Mouse (Mus musculus) midbrain, postnatal 0 days (tissue): Measurements from ENCODE around the gene Klb. TPM values are rescaled to one million over a fixed set of nuclear protein-coding genes. Genes with fewer than 3 reads are reported as not detected.
A peak's percentile ranks its signal among the peaks of the same experiment; 100 is the strongest.

ENCODE experiments used
- ATAC-seq: fragments of 200-750 bp; cut with Nextera tagmentation; 2 replicates; pipeline ENCODE4 v1.8.0; 2017; ENCODE audit warnings: moderate number of reproducible peaks, mild to moderate bottlenecking, moderate TSS enrichment, moderate library complexity; ENCODE audit not compliant: low FRiP score
- DNase-seq: peaks from one replicate; pipeline ENCODE4 v3.0.0-alpha.2; 2015; ENCODE audit warnings: low spot score
- H3K27ac ChIP-seq: fragments of 300-500 bp; sonication (generic); 2 replicates; pipeline ENCODE4 v1.5.1; 2014; ENCODE audit warnings: low read depth, mild to moderate bottlenecking, low read length, mixed read lengths
- H3K27me3 ChIP-seq: fragments of 300-500 bp; sonication (generic); 2 replicates; pipeline ENCODE4 v1.6.1; 2014; ENCODE audit warnings: low read length, control low read depth, mixed read lengths; ENCODE audit not compliant: insufficient read depth
- H3K36me3 ChIP-seq: fragments of 300-500 bp; sonication (generic); 2 replicates; pipeline ENCODE4 v1.6.1; 2014; ENCODE audit warnings: low read length, control low read depth, mixed read lengths; ENCODE audit not compliant: insufficient read depth
- H3K4me1 ChIP-seq: fragments of 300-500 bp; sonication (generic); 2 replicates; pipeline ENCODE4 v1.6.1; 2014; ENCODE audit warnings: mild to moderate bottlenecking, control low read depth, antibody characterized with exemption, low read length, mixed read lengths; ENCODE audit not compliant: insufficient read depth
- H3K4me2 ChIP-seq: fragments of 300-500 bp; sonication (generic); 2 replicates; pipeline ENCODE4 v1.6.1; 2014; ENCODE audit warnings: low read depth, mild to moderate bottlenecking, low read length, mixed read lengths; ENCODE audit not compliant: poor library complexity, severe bottlenecking
- H3K4me3 ChIP-seq: fragments of 300-500 bp; sonication (generic); 2 replicates; pipeline ENCODE4 v1.5.1; 2014; ENCODE audit warnings: low read depth, mild to moderate bottlenecking, low read length, moderate library complexity
- H3K9ac ChIP-seq: fragments of 300-500 bp; sonication (generic); replicated peaks from 2 replicates; pipeline ENCODE4 v1.6.1; 2014; ENCODE audit warnings: mild to moderate bottlenecking, low read length, moderate library complexity, mixed read lengths; ENCODE audit not compliant: poor library complexity, severe bottlenecking
- H3K9me3 ChIP-seq: fragments of 300-500 bp; sonication (generic); 2 replicates; pipeline ENCODE4 v1.6.1; 2016; ENCODE audit warnings: low read length, control low read depth
- CTCF ChIP-seq: IDR thresholded peaks from 2 replicates; pipeline ENCODE4 v1.5.1; 2016; ENCODE audit warnings: antibody characterized with exemption, mild to moderate bottlenecking
- WGBS: fragments of 180-500 bp; shearing (Covaris S2); extraction: QIAGEN DNeasy Blood & Tissue Kit; methylation state at CpG from one replicate; pipeline ENCODE4 v1.1.7; 2014; 5-methylcytosine and 5-hydroxymethylcytosine counted together
- polyA plus RNA-seq: library from polyadenylated mRNA; unstranded; fragments of >200 nt; fragmentation: Nextera tagmentation; extraction: Ambion mirVana; gene quantifications from 2 replicates; pipeline ENCODE4 v1.2.1, GENCODE M21; 2015
- total RNA-seq: library from RNA; depleted of rRNA; stranded (reverse); fragments of >200 nt; gene quantifications from 2 replicates; pipeline ENCODE4 v1.2.3, GENCODE M21; 2014

Gene Klb
- total and polyA plus RNA-seq, 2 experiments from 2014 or later = 0.10 to 0.11 TPM

DNA sequence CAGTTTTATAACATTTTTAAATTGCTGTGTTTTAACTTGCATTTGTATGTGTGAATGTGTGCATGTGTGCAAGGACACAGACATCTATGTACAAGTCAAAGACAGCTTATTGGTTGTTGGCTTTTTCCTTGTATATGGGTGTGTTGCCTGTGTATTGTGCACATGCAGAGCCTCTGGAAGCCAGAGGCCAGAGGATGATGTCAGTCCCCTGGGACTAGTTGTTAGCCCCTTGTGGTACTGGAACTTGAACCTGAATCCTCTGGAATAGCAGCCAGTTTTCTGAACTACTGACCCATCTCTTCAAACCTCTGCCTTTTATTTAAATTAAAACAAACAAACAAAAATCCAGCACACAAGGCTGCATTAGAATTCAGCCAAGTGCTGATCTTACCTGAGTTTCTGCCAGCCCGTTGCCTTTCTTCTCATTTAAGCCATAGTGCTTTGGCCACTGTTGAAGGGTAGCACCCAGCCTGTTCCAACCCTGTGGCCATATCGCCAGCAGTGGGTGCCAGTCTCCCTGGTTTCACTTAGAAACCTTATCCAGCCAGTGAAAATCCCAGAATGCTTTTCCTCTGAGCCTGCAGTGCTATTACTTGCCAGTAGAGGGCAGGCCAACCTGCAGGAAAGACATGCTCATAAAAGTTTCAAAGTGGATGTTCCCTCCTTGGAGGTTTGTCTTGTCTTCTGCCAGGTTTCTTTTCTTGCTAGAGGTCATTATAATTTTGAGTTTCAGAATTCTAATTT lies 53.3 kb downstream of the Klb start:
- Histone ChIP-seq H3K4me3 (no peak overlapping the region), H3K4me2 (no peak overlapping the region), H3K27me3 (no peaks in the 10 kb centered on the region), H3K36me3 (peaks cover 45% of the 10 kb centered on the region), H3K9ac (no peak overlapping the region), H3K4me1 (no peaks in the 10 kb centered on the region), H3K27ac (no peak overlapping the region), H3K9me3 (no peaks in the 10 kb centered on the region)
- peak; percentile 78 for DNase-seq
- TF ChIP-seq CTCF = peak; percentile 98
- peak; percentile 76 for ATAC-seq
- 24% methylated on average over 2 of the region's 2 CpGs for WGBS

DNA sequence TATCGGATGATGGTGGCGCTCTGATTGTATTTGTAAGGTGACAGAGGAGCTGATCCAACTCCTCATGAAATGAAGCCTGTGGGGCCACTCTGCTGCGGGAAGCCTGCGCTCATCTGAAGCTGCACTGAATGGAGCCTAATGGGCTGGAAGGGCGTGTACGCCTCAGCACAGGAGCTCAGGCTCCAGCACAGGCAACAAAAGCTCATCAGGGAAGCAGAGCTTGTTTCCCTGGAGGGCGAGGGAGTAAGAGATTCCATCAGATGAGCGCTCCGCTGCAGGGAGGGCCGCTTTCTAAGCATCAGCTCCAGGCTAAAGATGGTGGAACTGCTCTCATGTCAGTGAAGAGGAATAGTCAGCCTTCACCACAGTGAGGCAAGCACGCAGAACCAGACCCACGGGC lies 59.9 kb downstream of the Klb start:
- Histone ChIP-seq H3K9me3 (no peaks in the 10 kb centered on the region), H3K4me3 (no peak overlapping the region), H3K4me2 (no peak overlapping the region), H3K27ac (peak overlapping the region; percentile 6; the same call in 1 of the 2 replicates), H3K36me3 (peaks cover 51% of the 10 kb centered on the region), H3K27me3 (no peaks in the 10 kb centered on the region), H3K9ac (no peak overlapping the region), H3K4me1 (no peaks in the 10 kb centered on the region)
- DNase-seq (peak; percentile 22), ATAC-seq (no peak)
- 29% methylated on average over 12 of the region's 12 CpGs for WGBS
- TF ChIP-seq CTCF = no peak

DNA sequence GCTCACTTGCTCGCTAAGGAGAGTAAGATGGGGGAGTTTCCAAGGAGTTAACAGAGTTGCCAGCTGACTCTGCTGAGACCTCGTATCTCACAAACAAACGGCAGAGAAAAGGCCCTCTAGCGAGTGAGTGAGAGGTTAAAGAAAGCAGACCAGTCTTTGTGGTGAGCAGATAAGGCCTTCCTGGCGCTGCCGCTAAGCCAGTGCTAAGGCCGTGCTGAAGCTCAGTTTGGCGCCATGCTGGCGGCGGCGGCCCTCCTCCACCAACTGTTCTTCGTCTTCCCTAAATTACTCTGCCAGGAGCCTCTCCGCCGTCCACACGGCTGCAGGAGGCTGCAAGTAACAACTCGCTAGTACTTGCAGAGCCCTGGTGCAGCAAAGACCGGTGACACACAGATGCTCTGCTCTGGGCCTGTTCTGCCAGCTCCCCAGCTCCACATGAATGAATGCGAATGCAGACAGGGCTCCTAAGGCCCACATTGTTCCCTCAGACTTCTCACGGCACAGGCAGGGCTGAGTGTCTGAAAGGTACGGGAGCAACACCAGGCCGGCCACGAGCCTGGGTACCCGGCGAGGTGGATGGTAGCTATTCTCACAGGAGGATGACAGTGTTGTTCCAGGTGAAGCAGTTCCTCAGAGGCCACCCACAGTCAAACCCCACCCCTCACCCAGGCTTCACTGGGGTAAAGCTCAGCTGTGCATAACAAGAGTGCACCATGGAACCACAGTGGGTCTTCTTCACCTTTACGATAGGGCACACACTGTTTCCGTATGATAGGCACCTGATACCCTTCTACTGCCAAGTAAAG lies 67.7 kb downstream of the Klb start:
- H3K9ac ChIP-seq = 0 out of 2 replicates have a peak overlapping the region, but pooled peaks have one; percentile 14
- peaks cover 48% of the 10 kb centered on the region for H3K36me3 ChIP-seq
- H3K4me1 ChIP-seq = no peaks in the 10 kb centered on the region
- TF ChIP-seq CTCF = no peak
- H3K9me3 ChIP-seq = no peaks in the 10 kb centered on the region
- no peaks in the 10 kb centered on the region for H3K27me3 ChIP-seq
- WGBS = 27% methylated on average over 26 of the region's 26 CpGs
- H3K4me2 ChIP-seq = no peak overlapping the region
- no peak overlapping the region for H3K4me3 ChIP-seq
- DNase-seq (peak; percentile 37), ATAC-seq (no peak)
- no peak overlapping the region for H3K27ac ChIP-seq

DNA sequence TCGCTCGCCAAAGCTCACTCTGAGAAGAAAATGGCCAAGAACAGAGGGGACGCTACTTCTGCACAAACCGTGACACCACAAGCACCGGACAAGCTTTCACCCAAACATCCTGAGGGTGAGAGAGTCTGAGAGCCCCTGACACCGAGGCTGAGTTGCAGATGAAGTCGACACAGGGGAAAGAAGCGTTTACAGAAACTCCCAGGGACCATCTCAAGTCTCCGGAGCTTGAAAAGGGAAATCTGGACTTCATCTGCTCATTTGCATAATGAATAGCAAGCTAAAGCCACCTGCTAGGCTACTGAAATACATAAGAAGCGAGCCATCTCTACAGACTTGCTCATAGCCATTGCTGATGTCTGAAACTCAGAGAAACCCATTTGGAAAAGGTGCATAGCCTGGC lies 71.0 kb downstream of the Klb start:
- no peak for TF ChIP-seq CTCF
- no peak overlapping the region for H3K9ac ChIP-seq
- no peak overlapping the region for H3K4me3 ChIP-seq
- DNase-seq = no peak
- no peak overlapping the region for H3K27ac ChIP-seq
- no peak overlapping the region for H3K4me2 ChIP-seq
- no peaks in the 10 kb centered on the region for H3K4me1 ChIP-seq
- ATAC-seq = no peak
- WGBS = 76% methylated on average over 10 of the region's 10 CpGs
- no peaks in the 10 kb centered on the region for H3K27me3 ChIP-seq
- H3K36me3 ChIP-seq = peaks cover 61% of the 10 kb centered on the region
- no peaks in the 10 kb centered on the region for H3K9me3 ChIP-seq

DNA sequence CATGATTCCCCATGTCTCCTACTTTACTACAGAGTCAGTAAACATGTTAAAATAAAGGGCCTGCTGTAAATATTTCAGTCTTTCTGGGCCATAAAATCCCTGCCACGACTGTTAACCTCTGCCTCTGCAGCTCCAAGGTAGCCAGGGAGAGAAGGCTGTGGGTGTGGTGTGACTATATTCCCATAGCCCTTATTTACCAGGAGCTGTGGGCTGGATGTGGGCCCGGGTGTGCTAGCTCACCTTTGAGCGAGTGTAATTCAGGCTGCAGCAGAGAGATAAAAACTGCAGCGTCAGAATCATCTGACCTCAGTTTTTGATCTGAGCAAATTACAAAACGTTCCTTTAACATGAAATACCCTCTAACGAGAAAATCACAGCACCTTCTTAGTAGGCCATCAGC lies 72.7 kb downstream of the Klb start:
- DNase-seq = no peak
- Histone ChIP-seq H3K4me1 (no peaks in the 10 kb centered on the region), H3K9ac (no peak overlapping the region), H3K27ac (no peak overlapping the region), H3K36me3 (peaks cover 68% of the 10 kb centered on the region), H3K9me3 (no peaks in the 10 kb centered on the region), H3K4me3 (no peak overlapping the region), H3K27me3 (no peaks in the 10 kb centered on the region), H3K4me2 (no peak overlapping the region)
- no peak for TF ChIP-seq CTCF
- WGBS = 87% methylated on average over 6 of the region's 6 CpGs
- ATAC-seq = no peak

DNA sequence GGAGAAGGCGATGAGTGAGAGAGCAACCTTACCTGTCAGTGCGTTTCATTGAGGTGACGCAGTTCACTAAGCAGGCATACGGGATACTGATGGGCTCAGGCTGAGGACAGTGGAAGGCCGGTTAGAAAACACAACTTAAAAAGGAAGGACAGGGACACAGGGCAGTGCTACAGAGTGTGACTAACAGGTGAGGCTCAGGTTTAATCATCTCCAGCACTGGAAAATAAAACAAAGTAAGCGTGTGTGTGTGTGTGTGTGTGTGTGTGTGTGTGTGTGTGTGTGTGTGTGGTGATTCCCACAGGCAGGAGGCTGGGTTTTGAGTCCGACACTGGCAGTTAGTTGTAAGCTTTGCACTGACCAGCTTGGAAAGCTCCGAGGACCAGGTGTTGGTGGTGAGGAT lies 74.7 kb downstream of the Klb start:
- DNase-seq (no peak), ATAC-seq (no peak)
- 95% methylated on average over 8 of the region's 8 CpGs for whole genome bisulfite sequencing
- H3K9ac ChIP-seq = no peak overlapping the region
- no peaks in the 10 kb centered on the region for H3K4me1 ChIP-seq
- no peak for TF ChIP-seq CTCF
- no peaks in the 10 kb centered on the region for H3K27me3 ChIP-seq
- H3K9me3 ChIP-seq = no peaks in the 10 kb centered on the region
- no peak overlapping the region for H3K4me2 ChIP-seq
- peaks cover 63% of the 10 kb centered on the region for H3K36me3 ChIP-seq
- H3K27ac ChIP-seq = no peak overlapping the region
- no peak overlapping the region for H3K4me3 ChIP-seq
